In the genomic region with DNA sequence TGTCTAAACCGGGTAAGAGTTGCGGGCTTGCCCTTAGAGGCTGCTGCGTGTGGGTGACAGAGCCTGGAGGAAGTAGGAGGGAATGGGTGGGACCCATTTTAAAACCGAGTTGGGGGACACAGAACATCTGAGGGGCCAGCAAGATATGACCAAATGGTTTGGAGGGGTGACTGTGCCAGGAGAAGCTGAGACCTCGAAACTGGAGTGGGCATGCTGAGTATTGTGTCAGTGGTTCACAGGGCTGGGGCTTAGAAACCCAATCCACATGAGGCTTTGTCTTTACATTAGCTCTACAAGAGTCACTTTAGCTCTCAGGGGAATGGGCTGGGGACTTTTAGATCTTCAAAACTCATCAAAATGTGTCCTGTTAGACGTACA, we compare ENCODE assay signal across 8 mouse cellular contexts. TPM values are rescaled to one million over a fixed set of nuclear protein-coding genes. Genes with fewer than 3 reads are reported as not detected.
A peak's percentile ranks its signal among the peaks of the same experiment; 100 is the strongest.
DNase-seq lines count a peak whose midpoint lies in the region; ATAC-seq and TF ChIP-seq lines count a peak whose summit lies in the region.

No protein-coding gene starts in this region.

- TF ChIP-seq CTCF in bone marrow macrophage, adult 2 months (IDR thresholded peaks at IDR 0.05; ENCODE audit: low read depth, low read length): no peak

- 24% methylated on average over 6 of the region's 6 CpGs for WGBS in kidney, embryonic 14.5 days
- 23% methylated on average over 6 of the region's 6 CpGs for WGBS in hindbrain, embryonic 12.5 days
- WGBS in midbrain, embryonic 13.5 days: 17% methylated on average over 6 of the region's 6 CpGs

- peak overlapping the region; percentile 23 for H3K9ac ChIP-seq in kidney, embryonic 14.5 days (ENCODE audit: low read depth, low read length)
- H3K9ac ChIP-seq in hindbrain, embryonic 12.5 days: peak overlapping the region; percentile 58
- peak overlapping the region; percentile 69 for H3K9ac ChIP-seq in midbrain, embryonic 13.5 days (replicated peaks)

- ATAC-seq in kidney, embryonic 14.5 days (ENCODE audit: low FRiP score, low TSS enrichment): no peak; the same call in 1 of the 2 replicates
- ATAC-seq in hindbrain, embryonic 12.5 days (ENCODE audit: low FRiP score): no peak
- ATAC-seq in midbrain, embryonic 13.5 days: no peak

- H3K4me3 ChIP-seq in kidney, embryonic 14.5 days (ENCODE audit: low read length): peak overlapping the region; percentile 52
- H3K4me3 ChIP-seq in bone marrow macrophage, adult 2 months (ENCODE audit: insufficient read depth, low read length): peak overlapping the region; percentile 61
- peak overlapping the region; percentile 48 for H3K4me3 ChIP-seq in hindbrain, embryonic 12.5 days
- peak overlapping the region; percentile 54 for H3K4me3 ChIP-seq in midbrain, embryonic 13.5 days (replicated peaks)

- H3K27me3 ChIP-seq in kidney, embryonic 14.5 days (ENCODE audit: control insufficient read depth, insufficient read depth, low read length): no peaks in the 10 kb centered on the region
- H3K27me3 ChIP-seq in hindbrain, embryonic 12.5 days: no peaks in the 10 kb centered on the region; the same call in 1 of the 2 replicates
- no peaks in the 10 kb centered on the region for H3K27me3 ChIP-seq in midbrain, embryonic 13.5 days

- no peak overlapping the region for H3K27ac ChIP-seq in kidney, embryonic 14.5 days (ENCODE audit: low read depth, low read length)
- peak overlapping the region; percentile 65 for H3K27ac ChIP-seq in bone marrow macrophage, adult 2 months (ENCODE audit: insufficient read depth, low read depth, low read length)
- H3K27ac ChIP-seq in hindbrain, embryonic 12.5 days: peak overlapping the region; percentile 66
- peak overlapping the region; percentile 76 for H3K27ac ChIP-seq in midbrain, embryonic 13.5 days

- no peak for TF ChIP-seq POLR2A in bone marrow macrophage, adult 2 months (IDR thresholded peaks at IDR 0.05; ENCODE audit: borderline replicate concordance, low read depth, low read length)

- H3K4me1 ChIP-seq in kidney, embryonic 14.5 days (ENCODE audit: control insufficient read depth, insufficient read depth, low read length): no peaks in the 10 kb centered on the region
- no peaks in the 10 kb centered on the region; the same call in 1 of the 2 replicates for H3K4me1 ChIP-seq in bone marrow macrophage, adult 2 months (ENCODE audit: control insufficient read depth, insufficient read depth, low read length)
- H3K4me1 ChIP-seq in hindbrain, embryonic 12.5 days: 0 out of 2 replicates have a peak, but pooled peaks cover 9% of the 10 kb centered on the region
- H3K4me1 ChIP-seq in midbrain, embryonic 13.5 days (replicated peaks): peaks cover 34% of the 10 kb centered on the region

- H3K36me3 ChIP-seq in kidney, embryonic 14.5 days (ENCODE audit: control insufficient read depth, insufficient read depth, low read length): no peaks in the 10 kb centered on the region
- no peaks in the 10 kb centered on the region for H3K36me3 ChIP-seq in hindbrain, embryonic 12.5 days
- no peaks in the 10 kb centered on the region for H3K36me3 ChIP-seq in midbrain, embryonic 13.5 days

- DNase-seq in kidney, adult 8-10 months: no peak
- DNase-seq in MN1 (ENCODE audit: low spot score): no peak
- no peak for DNase-seq in cerebellum, postnatal 10 days
- no peak for DNase-seq in right cerebral cortex, postnatal 14 days

- peak overlapping the region; percentile 51 for H3K4me2 ChIP-seq in kidney, embryonic 14.5 days (replicated peaks; ENCODE audit: low read depth, low read length)
- peak overlapping the region; percentile 56 for H3K4me2 ChIP-seq in hindbrain, embryonic 12.5 days (replicated peaks)
- peak overlapping the region; percentile 65 for H3K4me2 ChIP-seq in midbrain, embryonic 13.5 days (replicated peaks)

- H3K9me3 ChIP-seq in kidney, embryonic 14.5 days (ENCODE audit: control insufficient read depth, low read length): no peaks in the 10 kb centered on the region
- no peaks in the 10 kb centered on the region for H3K9me3 ChIP-seq in hindbrain, embryonic 12.5 days (replicated peaks)
- H3K9me3 ChIP-seq in midbrain, embryonic 13.5 days: no peaks in the 10 kb centered on the region

RNA-seq across cellular contexts. Expression of a gene that starts 0.3 kb away (rescaled TPM):
- 25.4 and 29.5 TPM in 2 replicates for polyA plus RNA-seq in kidney, embryonic 14.5 days (2014; fragmentation: Nextera tagmentation; extraction: Ambion mirVana)
- 15.1 and 16.9 TPM in 2 replicates for polyA plus RNA-seq in bone marrow macrophage, adult 2 months (2012; ENCODE audit: insufficient read depth, insufficient read length, missing spikeins)
- 35.8 and 37.6 TPM in 2 replicates for polyA plus RNA-seq in hindbrain, embryonic 12.5 days (2016; fragmentation: Nextera tagmentation; extraction: Ambion mirVana)
- polyA plus RNA-seq in midbrain, embryonic 13.5 days (2015; fragmentation: Nextera tagmentation; extraction: Ambion mirVana): 44.2 and 45.6 TPM in 2 replicates

RNA-seq across cellular contexts. Expression of a gene that starts 0.5 kb away (rescaled TPM):
- polyA plus RNA-seq in kidney, embryonic 14.5 days (2014; fragmentation: Nextera tagmentation; extraction: Ambion mirVana): 112 and 143 TPM in 2 replicates
- polyA plus RNA-seq in bone marrow macrophage, adult 2 months (2012; ENCODE audit: insufficient read depth, insufficient read length, missing spikeins): 34.6 and 36.4 TPM in 2 replicates
- polyA plus RNA-seq in hindbrain, embryonic 12.5 days (2016; fragmentation: Nextera tagmentation; extraction: Ambion mirVana): 86.6 and 106 TPM in 2 replicates
- 90.9 and 96.0 TPM in 2 replicates for polyA plus RNA-seq in midbrain, embryonic 13.5 days (2015; fragmentation: Nextera tagmentation; extraction: Ambion mirVana)
